Mouse (Mus musculus): Measurements from ENCODE around the gene Olfr137. TPM values are rescaled to one million over a fixed set of nuclear protein-coding genes. Genes with fewer than 3 reads are reported as not detected.

Olfr137 gene
- not detected in 2 replicates for total RNA-seq (2015; ENCODE audit: low replicate concordance)
- total RNA-seq (2017; ENCODE audit: low replicate concordance): not detected in 2 replicates

DNA sequence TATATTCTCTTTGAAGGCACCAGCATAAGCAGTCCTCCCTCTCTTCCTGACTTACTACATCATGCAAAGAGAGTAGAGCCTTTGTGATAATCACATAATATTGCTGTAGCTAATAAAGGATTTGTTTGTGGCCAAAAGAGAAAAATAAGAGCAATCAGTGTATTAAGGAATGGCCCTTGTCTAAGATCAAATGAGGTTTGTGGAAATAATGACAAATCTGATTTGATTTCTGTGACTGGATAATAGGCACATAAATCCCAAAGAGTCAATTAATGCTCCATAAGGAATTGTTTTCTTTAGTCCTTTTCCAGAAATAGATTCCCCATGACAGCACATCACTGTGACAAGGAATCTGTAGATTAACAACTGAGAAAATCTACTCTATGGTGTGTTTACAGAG lies at the start of gene Olfr137:
Gene Olfr137, minus strand, starts transcription at position 101 of the 400 bp plus-strand sequence.
- ATAC-seq (replicated peaks; ENCODE audit: low FRiP score, poor library complexity, severe bottlenecking): no peak

DNA sequence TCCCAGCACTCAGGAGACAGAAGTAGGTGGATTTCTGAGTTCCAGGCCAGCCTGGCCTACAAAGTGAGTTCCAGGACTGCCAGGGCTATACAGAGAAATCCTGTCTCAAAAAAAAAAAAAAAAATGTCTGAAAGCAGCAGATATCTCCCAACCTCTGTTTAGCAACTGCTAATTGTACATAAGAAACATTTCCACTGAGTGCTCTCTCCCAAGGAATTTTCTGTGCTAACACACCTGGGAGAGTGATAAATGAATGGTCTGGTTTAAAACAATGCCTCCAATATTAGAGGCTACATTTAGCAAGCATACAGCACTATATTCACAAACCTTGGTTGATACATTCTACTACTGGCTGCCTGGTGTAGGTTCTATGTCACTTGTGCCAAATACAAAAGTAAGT lies 22.2 kb upstream of the Olfr137 start, which contains the start of gene Olfr136:
Gene Olfr136, plus strand, starts transcription at position 301 of the 400 bp plus-strand sequence.
- no peak for ATAC-seq (replicated peaks; ENCODE audit: low FRiP score, poor library complexity, severe bottlenecking)

DNA sequence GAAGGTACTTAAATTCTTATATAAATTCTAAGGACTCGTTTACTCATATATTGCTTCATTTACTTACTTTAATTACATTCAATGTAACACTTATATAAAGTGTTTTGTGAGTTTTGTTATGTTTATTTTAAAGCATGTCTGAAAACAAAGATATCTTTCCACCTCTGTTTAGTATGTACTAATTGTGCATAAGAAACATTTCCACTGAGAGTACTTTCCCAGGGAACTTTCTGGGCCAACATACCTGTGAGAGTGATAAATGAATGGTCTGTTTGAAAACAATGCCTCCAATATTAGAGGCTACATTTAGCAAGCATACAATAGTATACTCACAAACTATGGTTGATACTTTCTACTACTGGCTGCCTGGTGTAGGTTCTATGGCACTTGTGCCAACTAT lies 46.6 kb downstream of the Olfr137 start, which contains the start of gene Olfr138:
Gene Olfr138, plus strand, starts transcription at position 301 of the 400 bp plus-strand sequence.
- ATAC-seq (replicated peaks; ENCODE audit: low FRiP score, poor library complexity, severe bottlenecking): no peak

Other genes starting within 250 kb of the Olfr137 start
- gene Olfr129, start 247.5 kb downstream of the Olfr137 start, total RNA-seq (2015; ENCODE audit: low replicate concordance): not detected in 2 replicates
- not detected in 2 replicates for gene Olfr129, start 247.5 kb downstream of the Olfr137 start, total RNA-seq (2017; ENCODE audit: low replicate concordance)
- gene Olfr130, start 243.6 kb downstream of the Olfr137 start, total RNA-seq (2015; ENCODE audit: low replicate concordance): not detected in 2 replicates
- not detected in 2 replicates for gene Olfr130, start 243.6 kb downstream of the Olfr137 start, total RNA-seq (2017; ENCODE audit: low replicate concordance)
- not detected in 2 replicates for gene Olfr131, start 218.9 kb downstream of the Olfr137 start, total RNA-seq (2015; ENCODE audit: low replicate concordance)
- not detected in 2 replicates for gene Olfr131, start 218.9 kb downstream of the Olfr137 start, total RNA-seq (2017; ENCODE audit: low replicate concordance)
- gene Olfr132, start 173.0 kb downstream of the Olfr137 start, total RNA-seq (2015; ENCODE audit: low replicate concordance): not detected in 2 replicates
- gene Olfr132, start 173.0 kb downstream of the Olfr137 start, total RNA-seq (2017; ENCODE audit: low replicate concordance): not detected in 2 replicates
- gene Olfr133, start 162.3 kb downstream of the Olfr137 start, total RNA-seq (2015; ENCODE audit: low replicate concordance): not detected in 2 replicates
- not detected in 2 replicates for gene Olfr133, start 162.3 kb downstream of the Olfr137 start, total RNA-seq (2017; ENCODE audit: low replicate concordance)
- not detected in 2 replicates for gene Olfr134, start 136.2 kb downstream of the Olfr137 start, total RNA-seq (2015; ENCODE audit: low replicate concordance)
- not detected in 2 replicates for gene Olfr134, start 136.2 kb downstream of the Olfr137 start, total RNA-seq (2017; ENCODE audit: low replicate concordance)
- gene Olfr135, start 103.2 kb downstream of the Olfr137 start, total RNA-seq (2015; ENCODE audit: low replicate concordance): not detected in 2 replicates
- gene Olfr135, start 103.2 kb downstream of the Olfr137 start, total RNA-seq (2017; ENCODE audit: low replicate concordance): not detected in 2 replicates
- not detected in 2 replicates for gene Olfr138, start 46.5 kb downstream of the Olfr137 start, total RNA-seq (2015; ENCODE audit: low replicate concordance)
- not detected in 2 replicates for gene Olfr138, start 46.5 kb downstream of the Olfr137 start, total RNA-seq (2017; ENCODE audit: low replicate concordance)
- gene Olfr136, start 22.3 kb upstream of the Olfr137 start, total RNA-seq (2015; ENCODE audit: low replicate concordance): not detected in 2 replicates
- gene Olfr136, start 22.3 kb upstream of the Olfr137 start, total RNA-seq (2017; ENCODE audit: low replicate concordance): 0.34 TPM in 1 of 2 replicates, not detected in the other
- not detected in 2 replicates for gene Esp36, start 112.6 kb upstream of the Olfr137 start, total RNA-seq (2015; ENCODE audit: low replicate concordance)
- gene Esp36, start 112.6 kb upstream of the Olfr137 start, total RNA-seq (2017; ENCODE audit: low replicate concordance): not detected in 2 replicates
- not detected in 2 replicates for gene Esp34, start 246.6 kb upstream of the Olfr137 start, total RNA-seq (2015; ENCODE audit: low replicate concordance)
- not detected in 2 replicates for gene Esp34, start 246.6 kb upstream of the Olfr137 start, total RNA-seq (2017; ENCODE audit: low replicate concordance)